ENCODE assay signal across 9 mouse cellular contexts in the genomic region with DNA sequence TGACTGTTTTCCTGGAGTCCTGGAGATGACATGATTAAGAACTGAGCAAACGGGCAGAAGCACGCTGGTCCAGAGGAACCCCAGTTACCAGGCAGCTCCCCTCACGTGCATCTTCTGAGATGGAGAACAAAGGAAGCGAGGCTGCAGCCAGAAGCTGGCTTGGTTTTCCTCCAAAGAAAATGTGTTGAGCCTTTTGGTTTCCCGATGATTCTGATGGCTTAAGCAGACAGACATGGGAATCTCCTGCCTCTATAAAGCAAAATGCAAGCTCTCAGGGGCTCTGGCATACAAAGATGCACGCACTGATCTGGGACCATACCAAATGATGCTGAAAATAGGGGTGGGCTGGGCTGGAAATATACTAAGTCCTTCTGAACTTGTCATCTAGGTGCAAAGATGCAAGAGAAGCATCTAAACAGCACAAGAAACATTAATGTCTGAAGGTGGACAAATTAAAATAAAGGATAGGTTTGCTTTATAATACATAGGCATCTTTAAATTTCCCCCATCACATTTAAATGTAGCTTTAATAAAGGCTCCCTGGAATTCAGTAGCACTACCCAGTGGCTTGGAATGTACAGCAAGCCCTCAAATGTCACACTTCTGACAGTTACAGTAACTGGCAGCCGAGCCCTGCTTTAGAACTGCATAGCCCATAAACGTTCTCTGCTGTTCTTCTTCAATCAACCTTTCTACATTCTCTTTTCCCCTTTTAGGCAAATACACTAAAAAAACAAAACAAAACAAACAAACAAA. TPM values are rescaled to one million over a fixed set of nuclear protein-coding genes. Genes with fewer than 3 reads are reported as not detected.
DNase-seq lines count a peak whose midpoint lies in the region; ATAC-seq lines count a peak whose summit lies in the region.
"Had no signal": no experiment of that assay in that cellular context is flagged by ENCODE, and none has a peak within 500 bp of the region (broad histone marks: within the 10 kb centered on the region; RNA-seq: fewer than 3 reads in every experiment).

No protein-coding gene starts in this region.

- H3K9me3 ChIP-seq in kidney, embryonic 14.5 days (ENCODE audit: control insufficient read depth, low read length), result no peaks in the 10 kb centered on the region
- no peaks in the 10 kb centered on the region for H3K9me3 ChIP-seq in neural tube, embryonic 12.5 days

- H3K27me3 ChIP-seq in kidney, embryonic 14.5 days (ENCODE audit: control insufficient read depth, insufficient read depth, low read length), result no peaks in the 10 kb centered on the region
- no peaks in the 10 kb centered on the region for H3K27me3 ChIP-seq in neural tube, embryonic 12.5 days (replicated peaks)

- 48% methylated on average over 8 of the region's 8 CpGs for WGBS in kidney, embryonic 14.5 days
- WGBS in neural tube, embryonic 12.5 days, result 31% methylated on average over 8 of the region's 8 CpGs

- no peaks in the 10 kb centered on the region for H3K4me1 ChIP-seq in kidney, embryonic 14.5 days (ENCODE audit: control insufficient read depth, insufficient read depth, low read length)
- H3K4me1 ChIP-seq in neural tube, embryonic 12.5 days, result peaks cover 14% of the 10 kb centered on the region; the same call in 1 of the 2 replicates

- no peak for ATAC-seq in kidney, embryonic 14.5 days (ENCODE audit: low FRiP score, low TSS enrichment)
- 0 out of 2 replicates have a peak, but pooled peaks have one; percentile 56 for ATAC-seq in neural tube, embryonic 12.5 days (ENCODE audit: low FRiP score, low read depth)
- ATAC-seq in megakaryocyte progenitor cell, adult 5-6 weeks (replicated peaks; ENCODE audit: poor library complexity), result no peak

- DNase-seq in kidney, adult 9 months, result no peak
- peak; percentile 47 for DNase-seq in embryo, embryonic 11 days
- peak; percentile 23 to 65 for DNase-seq in layer of hippocampus, adult 18-20 months (ENCODE audit: low spot score in 2 of 2)
- DNase-seq in thymus, adult 18-20 months, result no peak
- DNase-seq in urinary bladder, postnatal 14 days (ENCODE audit: low spot score), result no peak

- H3K4me2 ChIP-seq in kidney, embryonic 14.5 days (replicated peaks; ENCODE audit: low read depth, low read length), result peak overlapping the region; percentile 11; the same call in 1 of the 2 replicates
- H3K4me2 ChIP-seq in neural tube, embryonic 12.5 days (replicated peaks), result peak overlapping the region; percentile 54

- H3K9ac ChIP-seq in kidney, embryonic 14.5 days (ENCODE audit: low read depth, low read length), result no peak overlapping the region
- peak overlapping the region; percentile 48 for H3K9ac ChIP-seq in neural tube, embryonic 12.5 days

- H3K4me3 ChIP-seq in kidney, embryonic 14.5 days (ENCODE audit: low read length), result no peak overlapping the region
- peak overlapping the region; percentile 29 for H3K4me3 ChIP-seq in neural tube, embryonic 12.5 days
- H3K4me3 ChIP-seq: erythroblast, embryonic 14.5 days had no signal

- H3K36me3 ChIP-seq in kidney, embryonic 14.5 days (ENCODE audit: control insufficient read depth, insufficient read depth, low read length), result peaks cover 7% of the 10 kb centered on the region; the same call in 1 of the 2 replicates
- no peaks in the 10 kb centered on the region for H3K36me3 ChIP-seq in neural tube, embryonic 12.5 days

- no peak overlapping the region for H3K27ac ChIP-seq in kidney, embryonic 14.5 days (ENCODE audit: low read depth, low read length)
- peak overlapping the region; percentile 60 for H3K27ac ChIP-seq in neural tube, embryonic 12.5 days

RNA-seq across cellular contexts. Expression of a gene that starts 54.9 kb away (rescaled TPM):
- polyA plus RNA-seq in kidney, embryonic 14.5 days (2014; fragmentation: Nextera tagmentation; extraction: Ambion mirVana), result 81.7 and 82.3 TPM in 2 replicates
- total RNA-seq in layer of hippocampus, adult 18-20 months (2021), result 10 to 100 TPM; 75.1 to 83.5 TPM
- polyA plus RNA-seq in neural tube, embryonic 12.5 days (2016; fragmentation: Nextera tagmentation; extraction: Ambion mirVana), result 86.4 and 91.1 TPM in 2 replicates
- total RNA-seq in megakaryocyte progenitor cell, adult 5-6 weeks (2015), result 89.4 and 94.5 TPM in 2 replicates
- 98.2 and 104 TPM in 2 replicates for total RNA-seq in megakaryocyte progenitor cell, adult 5-6 weeks (2017)

Comparison
In these comparisons a context has a peak if more than half of its experiments do, and no peak if none do; other contexts are left out.
1. DNase-seq: peak in embryo, embryonic 11 days (single experiment) and layer of hippocampus, adult 18-20 months (2 of 2); none in kidney, adult 9 months (single experiment), thymus, adult 18-20 months (0 of 2) and urinary bladder, postnatal 14 days (single experiment).